Mouse (Mus musculus) midbrain, postnatal 0 days (tissue): Measurements from ENCODE around the gene Copz2. TPM values are rescaled to one million over a fixed set of nuclear protein-coding genes. Genes with fewer than 3 reads are reported as not detected.

Experiments
- ATAC-seq: fragments of 200-750 bp; cut with Nextera tagmentation; 2 replicates; pipeline ENCODE4 v1.8.0; 2017; ENCODE audit warnings: moderate number of reproducible peaks, mild to moderate bottlenecking, moderate TSS enrichment, moderate library complexity; ENCODE audit not compliant: low FRiP score
- DNase-seq: peaks from one replicate; pipeline ENCODE4 v3.0.0-alpha.2; 2015; ENCODE audit warnings: low spot score
- H3K27ac ChIP-seq: fragments of 300-500 bp; sonication (generic); 2 replicates; pipeline ENCODE4 v1.5.1; 2014; ENCODE audit warnings: low read depth, mild to moderate bottlenecking, low read length, mixed read lengths
- H3K27me3 ChIP-seq: fragments of 300-500 bp; sonication (generic); 2 replicates; pipeline ENCODE4 v1.6.1; 2014; ENCODE audit warnings: low read length, control low read depth, mixed read lengths; ENCODE audit not compliant: insufficient read depth
- H3K36me3 ChIP-seq: fragments of 300-500 bp; sonication (generic); 2 replicates; pipeline ENCODE4 v1.6.1; 2014; ENCODE audit warnings: low read length, control low read depth, mixed read lengths; ENCODE audit not compliant: insufficient read depth
- H3K4me1 ChIP-seq: fragments of 300-500 bp; sonication (generic); 2 replicates; pipeline ENCODE4 v1.6.1; 2014; ENCODE audit warnings: mild to moderate bottlenecking, control low read depth, antibody characterized with exemption, low read length, mixed read lengths; ENCODE audit not compliant: insufficient read depth
- H3K4me2 ChIP-seq: fragments of 300-500 bp; sonication (generic); 2 replicates; pipeline ENCODE4 v1.6.1; 2014; ENCODE audit warnings: low read depth, mild to moderate bottlenecking, low read length, mixed read lengths; ENCODE audit not compliant: poor library complexity, severe bottlenecking
- H3K4me3 ChIP-seq: fragments of 300-500 bp; sonication (generic); 2 replicates; pipeline ENCODE4 v1.5.1; 2014; ENCODE audit warnings: low read depth, mild to moderate bottlenecking, low read length, moderate library complexity
- H3K9ac ChIP-seq: fragments of 300-500 bp; sonication (generic); replicated peaks from 2 replicates; pipeline ENCODE4 v1.6.1; 2014; ENCODE audit warnings: mild to moderate bottlenecking, low read length, moderate library complexity, mixed read lengths; ENCODE audit not compliant: poor library complexity, severe bottlenecking
- H3K9me3 ChIP-seq: fragments of 300-500 bp; sonication (generic); 2 replicates; pipeline ENCODE4 v1.6.1; 2016; ENCODE audit warnings: low read length, control low read depth
- CTCF ChIP-seq: IDR thresholded peaks from 2 replicates; pipeline ENCODE4 v1.5.1; 2016; ENCODE audit warnings: antibody characterized with exemption, mild to moderate bottlenecking
- WGBS: fragments of 180-500 bp; shearing (Covaris S2); extraction: QIAGEN DNeasy Blood & Tissue Kit; methylation state at CpG from one replicate; pipeline ENCODE4 v1.1.7; 2014; 5-methylcytosine and 5-hydroxymethylcytosine counted together
- polyA plus RNA-seq: library from polyadenylated mRNA; unstranded; fragments of >200 nt; fragmentation: Nextera tagmentation; extraction: Ambion mirVana; gene quantifications from 2 replicates; pipeline ENCODE4 v1.2.1, GENCODE M21; 2015
- total RNA-seq: library from RNA; depleted of rRNA; stranded (reverse); fragments of >200 nt; gene quantifications from 2 replicates; pipeline ENCODE4 v1.2.3, GENCODE M21; 2014

Copz2 gene
- total and polyA plus RNA-seq, 2 experiments from 2014 or later = 12.7 to 20.3 TPM

GRCm38 (mm10) chr11:96838341-96838740 lies 11.3 kb upstream of the Copz2 start:
- no peaks in the 10 kb centered on the region for H3K36me3 ChIP-seq
- WGBS = 73% methylated on average over 4 of the region's 4 CpGs
- no peak for DNase-seq

GRCm38 (mm10) chr11:96839428-96839827 lies 10.2 kb upstream of the Copz2 start:
- H3K9ac ChIP-seq = no peak overlapping the region

More at GRCm38 (mm10) chr11:96838341-96838740, 11.3 kb upstream of the Copz2 start:
- ATAC-seq = no peak
- Histone ChIP-seq H3K9me3 (no peaks in the 10 kb centered on the region), H3K27ac (no peak overlapping the region), H3K4me3 (no peak overlapping the region), H3K27me3 (no peaks in the 10 kb centered on the region), H3K4me1 (no peaks in the 10 kb centered on the region), H3K9ac (no peak overlapping the region), H3K4me2 (no peak overlapping the region)
- TF ChIP-seq CTCF = no peak

GRCm38 (mm10) chr11:96839877-96840276 lies 9.8 kb upstream of the Copz2 start:
- no peak overlapping the region for H3K4me2 ChIP-seq
- TF ChIP-seq CTCF = no peak
- H3K27me3 ChIP-seq = no peaks in the 10 kb centered on the region
- H3K4me1 ChIP-seq = no peaks in the 10 kb centered on the region
- ATAC-seq = no peak
- no peak overlapping the region for H3K4me3 ChIP-seq
- H3K9me3 ChIP-seq = no peaks in the 10 kb centered on the region
- 71% methylated on average over 3 of the region's 3 CpGs for WGBS
- no peaks in the 10 kb centered on the region for H3K36me3 ChIP-seq
- H3K27ac ChIP-seq = no peak overlapping the region
- H3K9ac ChIP-seq = no peak overlapping the region
- no peak for DNase-seq

More at GRCm38 (mm10) chr11:96839428-96839827, 10.2 kb upstream of the Copz2 start:
- H3K4me1 ChIP-seq = no peaks in the 10 kb centered on the region
- H3K9me3 ChIP-seq = no peaks in the 10 kb centered on the region
- H3K4me3 ChIP-seq = no peak overlapping the region
- no peak overlapping the region for H3K27ac ChIP-seq
- no peak overlapping the region for H3K4me2 ChIP-seq
- H3K27me3 ChIP-seq = no peaks in the 10 kb centered on the region
- no peak for DNase-seq
- no peak for ATAC-seq
- TF ChIP-seq CTCF = no peak
- 81% methylated on average over 7 of the region's 7 CpGs for WGBS
- no peaks in the 10 kb centered on the region for H3K36me3 ChIP-seq

GRCm38 (mm10) chr11:96840290-96840689 lies 9.4 kb upstream of the Copz2 start:
- no peak overlapping the region for H3K4me2 ChIP-seq
- H3K4me1 ChIP-seq = no peaks in the 10 kb centered on the region
- H3K27me3 ChIP-seq = no peaks in the 10 kb centered on the region
- TF ChIP-seq CTCF = no peak
- no peak overlapping the region for H3K4me3 ChIP-seq
- H3K27ac ChIP-seq = no peak overlapping the region
- H3K9ac ChIP-seq = no peak overlapping the region
- no peak for DNase-seq
- no peaks in the 10 kb centered on the region for H3K9me3 ChIP-seq
- 36% methylated on average over 8 of the region's 8 CpGs for WGBS
- no peak for ATAC-seq
- no peaks in the 10 kb centered on the region for H3K36me3 ChIP-seq

GRCm38 (mm10) chr11:96843627-96844026 lies 6.0 kb upstream of the Copz2 start:
- WGBS = 62% methylated on average over 3 of the region's 3 CpGs
- H3K4me2 ChIP-seq = no peak overlapping the region
- ATAC-seq (no peak), DNase-seq (no peak)
- no peak overlapping the region for H3K4me3 ChIP-seq
- no peak for TF ChIP-seq CTCF
- H3K27me3 ChIP-seq = no peaks in the 10 kb centered on the region
- no peak overlapping the region for H3K27ac ChIP-seq
- no peaks in the 10 kb centered on the region for H3K9me3 ChIP-seq
- H3K4me1 ChIP-seq = no peaks in the 10 kb centered on the region
- no peak overlapping the region for H3K9ac ChIP-seq
- H3K36me3 ChIP-seq = no peaks in the 10 kb centered on the region

GRCm38 (mm10) chr11:96847240-96847639 lies 2.4 kb upstream of the Copz2 start:
- Histone ChIP-seq H3K27ac (no peak overlapping the region), H3K27me3 (peaks cover 16% of the 10 kb centered on the region; the same call in 1 of the 2 replicates), H3K36me3 (no peaks in the 10 kb centered on the region), H3K9me3 (no peaks in the 10 kb centered on the region), H3K9ac (no peak overlapping the region), H3K4me2 (no peak overlapping the region), H3K4me1 (peaks cover 9% of the 10 kb centered on the region), H3K4me3 (no peak overlapping the region)
- 62% methylated on average over 3 of the region's 3 CpGs for WGBS
- no peak for TF ChIP-seq CTCF
- no peak for ATAC-seq
- DNase-seq = no peak
